Mouse (Mus musculus): Measurements from ENCODE around the gene Pafah1b2. TPM values are rescaled to one million over a fixed set of nuclear protein-coding genes. Genes with fewer than 3 reads are reported as not detected.

The Pafah1b2 gene
- polyA plus RNA-seq, 2 experiments: 87.2 to 175 TPM

DNA sequence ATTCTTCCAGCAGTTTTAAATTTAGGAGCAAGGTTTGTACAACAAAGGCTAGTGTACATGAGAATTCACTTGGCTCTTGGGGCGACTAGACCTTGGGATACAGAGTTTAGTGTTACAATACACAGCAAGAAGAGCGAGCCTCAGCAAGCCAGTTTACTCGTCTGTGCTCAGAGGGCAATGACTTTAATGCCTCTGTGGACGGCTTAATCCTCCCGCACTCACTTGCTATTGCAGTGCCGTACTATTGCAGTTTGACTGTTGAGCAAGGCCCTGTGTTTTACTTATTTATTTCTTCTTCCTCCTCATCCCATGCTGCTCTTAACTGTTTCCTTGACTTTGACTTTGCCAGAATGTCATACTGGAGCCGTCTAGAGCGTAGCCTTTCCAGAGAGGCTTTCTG is 37.7 kb upstream of the Pafah1b2 start:
- H3K9me3 ChIP-seq (ENCODE audit: control insufficient read depth, low read length): no peaks in the 10 kb centered on the region
- H3K4me3 ChIP-seq (replicated peaks; ENCODE audit: low read length): no peak overlapping the region
- H3K27ac ChIP-seq (replicated peaks; ENCODE audit: low read depth, low read length): no peak overlapping the region
- H3K9ac ChIP-seq (ENCODE audit: low read depth, low read length, severe bottlenecking): no peak overlapping the region
- ATAC-seq (ENCODE audit: low FRiP score, low read depth) (no peak), DNase-seq (ENCODE audit: low spot score) (no peak)
- 61% methylated on average over 8 of the region's 8 CpGs for WGBS
- H3K4me2 ChIP-seq (replicated peaks; ENCODE audit: low read depth, low read length, severe bottlenecking): no peak overlapping the region
- H3K4me1 ChIP-seq (ENCODE audit: control insufficient read depth, insufficient read depth, low read length): peaks cover 10% of the 10 kb centered on the region; the same call in 1 of the 2 replicates
- no peaks in the 10 kb centered on the region for H3K36me3 ChIP-seq (ENCODE audit: control insufficient read depth, insufficient read depth, low read length)
- no peak for TF ChIP-seq POLR2A (IDR thresholded peaks at IDR 0.05; ENCODE audit: borderline replicate concordance, extremely low read depth, insufficient read depth, insufficient read length)
- H3K27me3 ChIP-seq (ENCODE audit: control insufficient read depth, insufficient read depth, low read length): no peaks in the 10 kb centered on the region

DNA sequence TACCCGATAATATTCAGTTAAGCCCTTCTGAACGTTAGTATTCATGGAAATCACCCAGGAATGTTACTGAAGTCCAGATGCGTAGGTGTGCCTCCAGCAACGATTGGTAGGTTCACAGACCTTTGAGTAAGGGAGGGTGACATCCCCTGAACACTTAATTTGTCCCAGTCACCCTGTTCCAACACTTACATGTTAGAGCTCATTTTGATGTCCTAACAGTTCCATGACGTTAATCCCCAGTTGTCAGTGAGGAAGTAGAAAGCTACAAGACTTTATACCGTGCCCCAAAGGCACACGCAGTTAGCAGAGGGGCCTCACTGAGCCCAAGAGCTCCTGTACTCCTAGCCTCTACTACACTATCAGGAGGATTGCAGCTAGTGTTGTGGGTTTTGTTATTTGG is 37.0 kb upstream of the Pafah1b2 start:
- Histone ChIP-seq H3K36me3 (ENCODE audit: control insufficient read depth, insufficient read depth, low read length) (no peaks in the 10 kb centered on the region), H3K27ac (replicated peaks; ENCODE audit: low read depth, low read length) (no peak overlapping the region), H3K4me1 (ENCODE audit: control insufficient read depth, insufficient read depth, low read length) (peaks cover 10% of the 10 kb centered on the region; the same call in 1 of the 2 replicates), H3K4me2 (replicated peaks; ENCODE audit: low read depth, low read length, severe bottlenecking) (no peak overlapping the region), H3K27me3 (ENCODE audit: control insufficient read depth, insufficient read depth, low read length) (no peaks in the 10 kb centered on the region), H3K4me3 (replicated peaks; ENCODE audit: low read length) (no peak overlapping the region), H3K9me3 (ENCODE audit: control insufficient read depth, low read length) (no peaks in the 10 kb centered on the region), H3K9ac (ENCODE audit: low read depth, low read length, severe bottlenecking) (no peak overlapping the region)
- DNase-seq (ENCODE audit: low spot score): no peak
- TF ChIP-seq POLR2A (IDR thresholded peaks at IDR 0.05; ENCODE audit: borderline replicate concordance, extremely low read depth, insufficient read depth, insufficient read length): no peak
- ATAC-seq (ENCODE audit: low FRiP score, low read depth): no peak
- 35% methylated on average over 7 of the region's 7 CpGs for WGBS

GRCm38 (mm10) chr9:46046724-46047517 is 34.4 kb upstream of the Pafah1b2 start:
- Histone ChIP-seq H3K4me1 (ENCODE audit: control insufficient read depth, insufficient read depth, low read length) (peaks cover 10% of the 10 kb centered on the region; the same call in 1 of the 2 replicates), H3K27ac (replicated peaks; ENCODE audit: low read depth, low read length) (no peak overlapping the region), H3K27me3 (ENCODE audit: control insufficient read depth, insufficient read depth, low read length) (no peaks in the 10 kb centered on the region), H3K4me2 (replicated peaks; ENCODE audit: low read depth, low read length, severe bottlenecking) (no peak overlapping the region), H3K4me3 (replicated peaks; ENCODE audit: low read length) (no peak overlapping the region), H3K36me3 (ENCODE audit: control insufficient read depth, insufficient read depth, low read length) (no peaks in the 10 kb centered on the region), H3K9me3 (ENCODE audit: control insufficient read depth, low read length) (no peaks in the 10 kb centered on the region), H3K9ac (ENCODE audit: low read depth, low read length, severe bottlenecking) (no peak overlapping the region)
- WGBS: 82% methylated on average over 11 of the region's 11 CpGs
- no peak for TF ChIP-seq POLR2A (IDR thresholded peaks at IDR 0.05; ENCODE audit: borderline replicate concordance, extremely low read depth, insufficient read depth, insufficient read length)
- no peak for DNase-seq (ENCODE audit: low spot score)
- no peak for ATAC-seq (ENCODE audit: low FRiP score, low read depth)

GRCm38 (mm10) chr9:46043626-46044025 is 31.1 kb upstream of the Pafah1b2 start:
- no peaks in the 10 kb centered on the region for H3K9me3 ChIP-seq (ENCODE audit: control insufficient read depth, low read length)

GRCm38 (mm10) chr9:46042387-46042786 is 29.9 kb upstream of the Pafah1b2 start:
- DNase-seq (ENCODE audit: low spot score) (no peak), ATAC-seq (ENCODE audit: low FRiP score, low read depth) (no peak)
- Histone ChIP-seq H3K4me3 (replicated peaks; ENCODE audit: low read length) (no peak overlapping the region), H3K4me1 (ENCODE audit: control insufficient read depth, insufficient read depth, low read length) (no peaks in the 10 kb centered on the region), H3K9me3 (ENCODE audit: control insufficient read depth, low read length) (no peaks in the 10 kb centered on the region), H3K27ac (replicated peaks; ENCODE audit: low read depth, low read length) (no peak overlapping the region), H3K27me3 (ENCODE audit: control insufficient read depth, insufficient read depth, low read length) (no peaks in the 10 kb centered on the region), H3K9ac (ENCODE audit: low read depth, low read length, severe bottlenecking) (no peak overlapping the region), H3K36me3 (ENCODE audit: control insufficient read depth, insufficient read depth, low read length) (no peaks in the 10 kb centered on the region; the same call in 1 of the 2 replicates), H3K4me2 (replicated peaks; ENCODE audit: low read depth, low read length, severe bottlenecking) (no peak overlapping the region)
- 91% methylated on average over 3 of the region's 3 CpGs for WGBS
- TF ChIP-seq POLR2A (IDR thresholded peaks at IDR 0.05; ENCODE audit: borderline replicate concordance, extremely low read depth, insufficient read depth, insufficient read length): no peak

More at GRCm38 (mm10) chr9:46043626-46044025, 31.1 kb upstream of the Pafah1b2 start:
- H3K27ac ChIP-seq (replicated peaks; ENCODE audit: low read depth, low read length): no peak overlapping the region
- H3K27me3 ChIP-seq (ENCODE audit: control insufficient read depth, insufficient read depth, low read length): no peaks in the 10 kb centered on the region
- no peak overlapping the region for H3K4me3 ChIP-seq (replicated peaks; ENCODE audit: low read length)
- DNase-seq (ENCODE audit: low spot score) (no peak), ATAC-seq (ENCODE audit: low FRiP score, low read depth) (no peak)
- WGBS: 91% methylated on average over 8 of the region's 8 CpGs
- H3K36me3 ChIP-seq (ENCODE audit: control insufficient read depth, insufficient read depth, low read length): no peaks in the 10 kb centered on the region; the same call in 1 of the 2 replicates
- H3K4me2 ChIP-seq (replicated peaks; ENCODE audit: low read depth, low read length, severe bottlenecking): no peak overlapping the region
- no peak for TF ChIP-seq POLR2A (IDR thresholded peaks at IDR 0.05; ENCODE audit: borderline replicate concordance, extremely low read depth, insufficient read depth, insufficient read length)
- H3K4me1 ChIP-seq (ENCODE audit: control insufficient read depth, insufficient read depth, low read length): no peaks in the 10 kb centered on the region
- H3K9ac ChIP-seq (ENCODE audit: low read depth, low read length, severe bottlenecking): no peak overlapping the region

Measured in limb, embryonic 14.5 days (tissue).